Mouse (Mus musculus) brain, embryonic 18.5 days (tissue): ENCODE data around the gene B3galt2.
"Not testable (repeated sequence)": the region's sequence is repeated elsewhere in the genome, so short reads cannot be mapped to it uniquely, and the experiment has no call there.

ENCODE experiments used
- DNase-seq: peaks from one replicate; pipeline ENCODE4 v3.0.0-alpha.2; 2012; ENCODE audit warnings: low read depth, low spot score

The B3galt2 gene

GRCm38 (mm10) chr1:143640650-143641407, at the start of gene B3galt2:
TSS of gene B3galt2 (plus strand) at chr1:143640664.
- peak; percentile 73 for DNase-seq

GRCm38 (mm10) chr1:143596864-143597263, 43.6 kb upstream of the B3galt2 start:
- no peak for DNase-seq

DNA sequence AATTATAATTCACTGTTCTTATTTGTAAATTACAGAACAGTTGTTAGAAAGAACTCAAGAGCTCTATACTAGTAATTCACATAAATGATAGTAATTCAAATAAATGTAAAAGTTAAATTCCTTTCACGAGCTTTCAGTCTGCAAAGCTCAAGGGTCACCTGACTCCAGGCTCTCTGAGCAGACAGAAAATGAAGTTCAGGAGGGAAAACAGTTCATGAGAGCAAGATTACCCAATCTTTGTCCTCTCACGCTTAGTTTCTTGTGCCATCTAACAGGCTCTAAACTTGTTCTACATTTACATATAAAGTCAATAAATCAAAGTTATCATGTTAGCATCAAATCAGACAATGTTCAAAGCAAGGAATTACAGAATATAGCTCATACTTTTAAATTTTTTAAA, 31.6 kb upstream of the B3galt2 start:
- no peak for DNase-seq

DNA sequence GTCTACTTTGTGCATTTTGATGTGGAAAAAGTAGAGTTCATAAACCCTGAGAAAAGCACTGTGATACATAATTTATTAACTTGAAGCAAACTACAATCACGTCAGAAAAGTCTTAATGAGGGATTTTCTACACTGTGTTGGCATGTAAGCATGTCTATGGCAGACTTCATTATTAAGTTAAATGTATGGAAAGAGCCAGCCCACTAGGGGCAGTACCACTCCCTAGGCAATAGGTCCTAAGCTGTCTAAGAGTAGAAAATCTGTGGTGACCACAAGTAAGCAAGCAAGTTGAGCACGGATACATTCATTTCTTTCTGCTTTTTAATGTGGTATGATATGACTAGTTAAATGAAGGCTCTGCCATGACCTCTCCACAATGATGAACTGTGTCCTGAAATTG, 27.6 kb upstream of the B3galt2 start:
- DNase-seq: no peak

- DNase-seq: no peak
Measured at GRCm38 (mm10) chr1:143619760-143620159, 20.7 kb upstream of the B3galt2 start.

DNA sequence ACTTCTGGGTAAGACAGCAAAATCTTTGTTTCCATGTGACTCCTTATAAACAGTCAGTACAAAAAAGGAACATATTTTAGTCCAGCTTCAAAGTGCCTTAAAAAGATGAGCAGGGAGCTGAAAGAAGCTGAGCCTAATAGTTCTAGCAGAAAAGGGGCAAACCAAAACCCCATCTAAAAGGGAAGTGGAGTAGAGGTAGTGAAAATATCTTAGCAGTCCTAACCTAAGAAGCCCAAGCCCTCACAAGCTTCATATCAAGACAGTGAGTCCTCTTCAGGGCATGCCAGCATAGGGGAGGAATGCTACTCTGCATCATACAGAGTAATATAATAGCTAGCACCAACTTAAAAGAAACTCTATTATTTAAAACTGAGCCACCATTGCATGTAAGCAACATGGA, 18.5 kb upstream of the B3galt2 start:
- no peak for DNase-seq

DNA sequence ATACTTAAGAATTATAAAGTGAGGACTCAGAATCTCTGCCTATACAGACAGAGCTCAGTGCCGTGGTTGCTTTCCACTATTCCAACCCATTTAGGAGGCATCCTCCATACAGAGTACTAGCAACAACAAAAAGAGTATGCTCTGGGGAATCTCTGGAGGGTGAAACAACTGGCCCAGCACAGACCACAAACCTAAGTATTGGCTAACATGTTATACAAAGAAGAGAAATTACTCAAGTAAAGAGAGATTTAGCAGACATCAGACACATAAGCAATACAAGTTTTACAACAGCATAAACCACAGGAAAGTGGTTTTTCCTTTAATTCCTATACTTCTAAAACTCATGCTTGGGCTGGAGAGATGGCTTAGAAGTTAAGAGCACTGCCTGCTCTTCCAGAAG, 17.8 kb upstream of the B3galt2 start:
- DNase-seq: no peak

DNA sequence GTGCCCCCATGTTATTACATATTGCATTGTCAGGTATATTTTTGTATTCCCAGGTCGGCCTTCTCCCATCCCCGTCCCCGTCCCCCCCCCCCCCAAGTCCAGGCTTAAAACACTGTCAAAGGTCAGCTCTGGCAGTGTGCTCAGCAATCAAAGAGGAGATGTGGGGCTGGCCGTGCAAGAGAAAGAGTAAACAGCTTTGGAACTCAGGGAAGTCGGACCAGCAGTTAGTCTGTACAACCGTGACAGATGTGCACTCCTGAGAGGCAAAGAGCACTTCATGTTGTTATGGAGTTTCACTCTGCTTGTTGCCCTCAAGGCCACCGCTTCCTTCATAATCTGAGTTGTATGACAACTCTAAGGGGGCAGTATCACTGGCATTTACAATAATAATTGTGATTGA, 9.1 kb upstream of the B3galt2 start:
- DNase-seq: no peak

GRCm38 (mm10) chr1:143632361-143632760, 8.1 kb upstream of the B3galt2 start:
- no peak for DNase-seq

DNA sequence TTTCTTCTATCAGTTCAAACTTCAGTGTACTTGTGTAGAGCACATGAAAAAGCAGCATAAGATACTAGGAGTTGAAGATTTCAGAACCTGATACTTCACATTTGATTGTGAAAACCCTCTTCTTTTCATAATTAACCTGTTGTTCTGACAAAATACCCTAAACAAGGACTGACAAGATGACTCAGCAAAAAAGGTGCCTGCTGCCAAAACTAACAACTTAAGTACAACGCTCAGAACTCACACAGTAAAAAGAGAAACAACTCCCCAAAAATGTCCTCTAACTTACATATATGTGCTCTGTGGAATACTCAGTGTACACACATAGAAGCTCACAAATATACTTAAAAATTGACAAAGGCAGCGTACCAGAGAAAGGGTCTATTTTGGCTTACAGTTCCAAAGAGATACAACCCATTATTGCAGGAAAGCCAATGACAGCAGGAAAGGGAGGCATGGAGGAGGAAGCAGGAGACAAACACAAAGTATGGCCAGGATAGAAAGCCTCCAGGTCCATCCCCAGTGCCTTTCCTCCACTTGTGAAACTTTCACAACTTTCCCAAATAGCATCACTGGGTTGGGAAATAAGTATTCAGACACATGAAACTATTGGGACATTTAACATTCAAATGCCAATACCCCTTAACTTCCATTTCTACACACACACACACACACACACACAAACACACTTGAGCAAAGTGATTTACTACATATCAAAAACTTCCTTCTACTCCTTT, 7.4 kb upstream of the B3galt2 start:
- no peak for DNase-seq

DNA sequence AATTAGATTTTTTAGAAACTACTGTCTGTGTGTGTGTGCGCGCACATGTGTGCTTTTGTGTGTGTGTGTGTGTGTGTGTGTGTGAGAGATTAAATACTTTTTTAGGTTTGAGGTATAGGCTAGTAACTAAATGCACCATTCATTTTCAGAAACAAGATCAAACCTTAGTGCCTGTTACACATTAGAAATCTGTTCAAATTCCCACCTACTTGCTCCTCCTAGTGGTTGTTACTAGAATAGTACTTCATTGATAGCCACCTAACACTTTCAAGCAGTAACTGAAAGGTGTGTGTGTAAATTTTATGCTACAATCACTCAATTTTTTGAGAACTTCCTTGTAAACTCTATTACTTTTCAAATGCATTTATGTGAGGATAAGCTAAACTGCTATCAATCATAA, 3.8 kb downstream of the B3galt2 start:
- peak; percentile 66 for DNase-seq

GRCm38 (mm10) chr1:143645386-143645785, 4.9 kb downstream of the B3galt2 start:
- no peak for DNase-seq

DNA sequence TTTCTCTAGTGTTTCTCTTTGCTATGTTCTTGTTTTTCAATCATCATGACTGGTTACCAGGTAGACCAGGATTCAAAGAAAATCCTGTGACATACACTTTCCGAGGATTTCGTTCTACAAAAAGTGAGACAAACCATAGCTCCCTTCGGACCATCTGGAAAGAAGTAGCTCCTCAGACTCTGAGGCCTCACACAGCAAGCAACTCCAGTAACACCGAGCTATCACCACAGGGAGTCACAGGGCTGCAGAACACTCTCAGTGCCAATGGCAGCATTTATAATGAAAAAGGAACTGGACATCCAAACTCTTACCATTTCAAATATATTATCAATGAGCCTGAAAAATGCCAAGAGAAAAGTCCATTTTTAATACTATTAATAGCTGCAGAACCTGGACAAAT, 5.8 kb downstream of the B3galt2 start:
- DNase-seq: no peak

GRCm38 (mm10) chr1:143650317-143650716, 9.9 kb downstream of the B3galt2 start:
- no peak for DNase-seq

DNA sequence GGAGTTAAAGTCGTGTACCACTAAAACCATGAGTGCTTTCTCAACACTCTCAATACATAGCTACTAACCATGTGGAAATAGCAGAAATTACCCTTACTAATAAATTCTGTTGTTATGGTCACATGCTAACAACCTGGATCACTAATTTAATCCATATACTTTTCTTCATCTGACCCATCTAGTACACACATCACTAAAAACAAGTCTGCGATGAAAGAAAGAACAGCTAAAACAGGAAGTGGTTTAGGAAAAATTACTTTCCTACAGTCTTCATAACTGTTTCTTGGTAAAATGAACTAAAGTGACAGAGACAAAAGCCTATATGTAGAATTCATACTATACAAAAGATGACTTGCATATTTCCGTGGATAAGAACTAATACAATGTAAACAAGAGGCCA, 13.2 kb downstream of the B3galt2 start:
- no peak for DNase-seq

DNA sequence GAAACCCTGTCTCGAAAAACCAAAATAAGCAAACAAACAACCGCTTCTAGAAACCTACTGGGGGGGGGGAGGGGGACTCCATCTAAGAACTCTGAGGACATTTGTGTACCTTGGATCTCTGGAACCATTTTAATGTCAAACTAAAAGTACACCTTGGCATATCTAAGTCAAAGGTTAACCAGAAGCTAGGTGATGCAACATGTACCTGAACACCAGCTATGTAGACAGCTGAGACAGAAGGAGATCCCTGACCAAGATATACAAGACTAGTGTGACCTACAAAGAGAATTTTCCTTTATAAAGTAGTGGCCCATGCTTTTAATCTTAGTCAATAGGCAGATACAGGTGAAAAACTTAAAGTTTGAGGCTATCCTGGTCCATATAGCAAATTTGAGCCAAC, 22.7 kb downstream of the B3galt2 start:
- DNase-seq: no peak

- DNase-seq: not testable (repeated sequence)
Measured at GRCm38 (mm10) chr1:143664786-143665185, 24.3 kb downstream of the B3galt2 start.

DNA sequence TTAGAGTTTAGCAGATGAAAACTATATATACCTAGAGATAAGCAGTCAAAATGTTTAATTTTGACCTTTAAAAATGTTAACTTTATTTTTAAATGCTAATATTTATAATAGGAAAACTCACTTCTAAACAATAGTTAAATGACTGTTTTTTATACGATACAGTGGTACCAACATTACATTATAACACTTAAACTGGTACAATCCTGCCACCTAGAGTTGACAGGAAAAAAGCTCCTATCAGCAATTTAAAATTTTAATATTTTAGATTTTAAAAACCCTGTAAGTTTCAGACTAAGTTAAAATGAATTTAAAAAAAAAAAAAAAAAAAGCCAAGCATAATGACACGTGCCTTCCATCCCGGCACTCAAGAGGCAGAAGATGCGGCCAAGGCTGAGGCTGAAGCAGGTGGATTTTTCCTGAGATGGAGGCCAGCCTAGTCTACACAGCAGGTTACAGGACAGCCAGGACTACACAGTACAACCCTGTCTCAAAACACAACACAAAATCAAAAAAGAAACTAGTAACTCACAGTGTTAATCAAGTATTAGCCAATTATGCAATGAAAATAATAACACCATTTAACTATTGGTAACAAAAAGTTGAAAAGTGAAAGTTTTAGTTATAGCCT, 35.4 kb downstream of the B3galt2 start:
- DNase-seq: peak; percentile 22

DNA sequence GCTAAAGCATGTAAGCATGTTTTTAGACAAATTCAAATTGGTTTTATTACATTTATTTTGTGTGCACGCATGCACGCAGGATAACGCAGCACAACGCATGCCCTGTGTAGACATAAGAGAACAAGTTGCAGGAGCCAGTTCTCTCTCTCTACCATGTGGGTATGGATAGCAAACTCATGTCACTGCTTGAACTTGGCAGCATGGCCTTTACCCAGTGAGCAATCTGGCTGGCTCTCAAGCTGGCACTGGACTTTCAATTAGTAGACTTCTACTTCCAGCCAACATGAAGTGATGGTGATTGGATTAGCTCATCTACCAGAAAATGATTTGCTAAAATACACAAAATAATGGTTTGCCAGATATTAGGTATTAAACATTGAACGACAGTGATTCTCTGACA, 40.6 kb downstream of the B3galt2 start:
- DNase-seq: no peak

- no peak for DNase-seq
Measured at GRCm38 (mm10) chr1:143684849-143685248, 44.4 kb downstream of the B3galt2 start.

DNA sequence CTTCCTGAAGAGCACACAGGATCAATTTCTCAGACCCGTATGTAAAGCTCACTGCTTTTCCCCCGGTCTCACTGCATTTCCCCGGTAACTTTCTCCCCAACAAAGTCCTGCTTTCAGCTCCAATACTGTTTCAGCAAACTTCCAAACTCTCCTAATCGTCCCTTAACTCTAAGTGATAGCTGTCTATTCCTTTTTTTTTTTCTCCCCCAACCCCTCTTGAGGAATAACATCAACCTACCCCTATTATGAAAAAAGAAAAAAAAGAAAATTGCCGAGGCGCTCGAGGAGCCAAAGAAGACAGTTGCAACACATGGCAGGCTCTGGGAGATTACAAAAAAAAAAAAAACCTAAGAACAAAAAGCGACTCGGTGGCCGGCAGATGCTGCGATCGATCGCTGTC, 61.3 kb downstream of the B3galt2 start:
- DNase-seq: no peak

DNA sequence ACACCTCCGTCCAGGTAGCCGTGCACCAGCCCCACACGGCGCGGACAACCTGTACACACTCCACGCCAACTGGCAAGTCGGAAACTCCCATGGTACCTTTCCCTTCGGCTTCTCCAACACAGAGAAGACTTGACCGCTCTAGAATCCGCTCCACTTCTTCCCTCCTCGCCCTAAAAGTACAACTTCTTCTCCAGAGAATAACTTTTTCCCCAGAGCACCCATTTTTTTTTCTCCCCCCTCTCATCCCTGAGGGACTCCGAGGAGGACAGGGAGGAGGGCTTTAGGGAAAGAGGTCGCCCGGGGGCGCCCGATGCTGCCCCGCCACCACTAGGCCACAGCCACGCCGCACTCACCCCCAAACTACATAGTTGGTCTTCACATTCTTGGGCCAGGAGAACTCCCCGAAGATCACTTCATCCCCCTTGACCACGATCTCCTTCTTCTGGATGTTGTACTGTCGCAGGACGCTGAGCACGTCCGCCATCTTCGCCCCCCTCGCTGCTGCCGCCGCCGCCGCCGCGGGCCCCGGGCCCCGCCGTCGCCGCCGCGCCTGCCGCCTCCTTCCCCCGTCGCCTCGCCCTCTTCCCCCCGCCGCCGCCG, 61.8 kb downstream of the B3galt2 start:
- DNase-seq: no peak
